Mouse (Mus musculus) heart, embryonic 14.5 days (tissue): ENCODE measurements at regions not wholly inside any gene's neighbourhood (a gene's known extent, or its start where the extent isn't known, plus 50 kb on each side); places are given as distances from the start of the nearest gene placed in this dataset.

Source experiments
- ATAC-seq: fragments of 200-750 bp; cut with Nextera tagmentation; 2 replicates; pipeline ENCODE4 v1.8.0; 2017; ENCODE audit warnings: low read depth, moderate TSS enrichment; ENCODE audit not compliant: insufficient number of reproducible peaks, insufficient read depth, low FRiP score
- H3K27ac ChIP-seq, 2 experiments: fragments of 200-500 bp in 1 of 2; fragments of 300-500 bp in 1 of 2; sonication (generic) in 1 of 2; replicated peaks in 1 of 2; 2 replicates each; pipeline ENCODE4 v1.5.1; 2012 to 2014; ENCODE audit warnings: low read depth in 2 of 2, low read length in 2 of 2, control low read depth in 1 of 2, mild to moderate bottlenecking in 1 of 2, mixed read lengths in 1 of 2; ENCODE audit not compliant: control insufficient read depth in 1 of 2, insufficient read depth in 1 of 2
- H3K27me3 ChIP-seq: fragments of 300-500 bp; sonication (generic); 2 replicates; pipeline ENCODE4 v1.6.1; 2014; ENCODE audit warnings: mild to moderate bottlenecking, low read length, control low read depth; ENCODE audit not compliant: control insufficient read depth, insufficient read depth
- H3K36me3 ChIP-seq: fragments of 300-500 bp; sonication (generic); 2 replicates; pipeline ENCODE4 v1.6.1; 2014; ENCODE audit warnings: mild to moderate bottlenecking, control low read depth, low read length, mixed read lengths; ENCODE audit not compliant: control insufficient read depth, insufficient read depth
- H3K4me1 ChIP-seq, 2 experiments: fragments of 200-500 bp in 1 of 2; fragments of 300-500 bp in 1 of 2; sonication (generic) in 1 of 2; 2 replicates each; pipeline ENCODE4 v1.6.1; 2012 to 2014; ENCODE audit warnings: low read length in 2 of 2, control low read depth in 1 of 2, mixed read lengths in 1 of 2; ENCODE audit not compliant: control insufficient read depth in 2 of 2, insufficient read depth in 2 of 2
- H3K4me2 ChIP-seq: fragments of 300-500 bp; sonication (generic); 2 replicates; pipeline ENCODE4 v1.6.1; 2014; ENCODE audit warnings: mild to moderate bottlenecking, low read length
- H3K4me3 ChIP-seq, 2 experiments: fragments of 200-500 bp in 1 of 2; fragments of 300-500 bp in 1 of 2; sonication (generic) in 1 of 2; 2 replicates each; pipeline ENCODE4 v1.5.1; 2012 to 2014; ENCODE audit warnings: low read length in 2 of 2, mild to moderate bottlenecking in 2 of 2, control low read depth in 1 of 2, low read depth in 1 of 2, moderate library complexity in 1 of 2; ENCODE audit not compliant: control insufficient read depth in 1 of 2, insufficient read depth in 1 of 2
- H3K9ac ChIP-seq: fragments of 300-500 bp; sonication (generic); 2 replicates; pipeline ENCODE4 v1.6.1; 2014; ENCODE audit warnings: mild to moderate bottlenecking, low read length
- H3K9me3 ChIP-seq: fragments of 300-500 bp; sonication (generic); 2 replicates; pipeline ENCODE4 v1.6.1; 2016; ENCODE audit warnings: low read length, control low read depth; ENCODE audit not compliant: control insufficient read depth
- WGBS: fragments of 180-500 bp; shearing (Covaris S2); extraction: QIAGEN DNeasy Blood & Tissue Kit; methylation state at CpG from one replicate; pipeline ENCODE4 v1.1.7; 2014; 5-methylcytosine and 5-hydroxymethylcytosine counted together

DNA sequence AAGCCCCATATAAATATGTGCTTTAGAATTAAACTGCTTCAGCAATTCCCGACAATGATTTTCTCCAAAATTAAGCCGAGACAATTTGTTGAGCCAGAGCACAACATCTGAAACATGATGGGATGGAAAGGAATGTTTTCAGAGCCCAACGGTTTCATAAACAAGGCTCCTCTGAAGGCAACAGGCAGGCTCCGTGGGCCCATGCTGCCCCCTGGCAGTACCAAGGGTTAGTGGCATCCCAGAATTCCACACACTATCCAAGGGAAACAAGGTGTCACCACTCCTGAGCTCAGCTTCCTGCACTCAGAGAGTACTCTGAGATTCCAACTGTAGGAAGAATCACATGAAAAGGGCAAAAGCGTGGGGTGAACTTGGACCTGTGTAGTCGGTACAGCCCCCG is 57.5 kb upstream of the Ptprt start:
- H3K27ac ChIP-seq, result no peak overlapping the region
- 70% methylated on average over 7 of the region's 7 CpGs for WGBS
- H3K36me3 ChIP-seq, result no peaks in the 10 kb centered on the region
- ATAC-seq, result no peak
- no peaks in the 10 kb centered on the region for H3K4me1 ChIP-seq
- H3K4me2 ChIP-seq, result no peak overlapping the region
- H3K4me3 ChIP-seq, result no peak overlapping the region
- no peaks in the 10 kb centered on the region for H3K27me3 ChIP-seq
- no peaks in the 10 kb centered on the region for H3K9me3 ChIP-seq
- no peak overlapping the region for H3K9ac ChIP-seq

DNA sequence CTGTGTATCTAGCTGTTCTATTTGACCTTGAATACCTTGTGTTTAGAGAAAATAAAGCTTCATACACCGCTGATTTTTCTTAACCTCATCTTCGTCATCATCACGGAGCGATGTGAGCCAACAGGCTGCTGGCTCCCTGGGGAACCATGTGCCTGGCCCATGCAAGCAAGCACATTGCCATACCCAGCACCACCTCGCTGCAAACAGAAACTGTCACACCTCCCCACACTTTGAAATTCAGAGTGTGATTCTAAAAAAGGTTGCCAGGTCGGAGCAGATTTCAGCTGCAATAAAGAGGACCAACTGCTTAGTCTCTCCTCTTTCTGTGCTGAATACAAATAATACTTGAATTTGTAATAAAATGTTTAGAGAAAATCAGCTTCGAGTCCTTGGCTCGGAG is 54.0 kb upstream of the Ptprt start:
- ATAC-seq, result no peak
- Histone ChIP-seq H3K27me3 (no peaks in the 10 kb centered on the region), H3K9me3 (no peaks in the 10 kb centered on the region), H3K36me3 (no peaks in the 10 kb centered on the region), H3K9ac (no peak overlapping the region), H3K4me1 (no peaks in the 10 kb centered on the region), H3K4me2 (no peak overlapping the region), H3K27ac (no peak overlapping the region), H3K4me3 (no peak overlapping the region)
- WGBS, result 73% methylated on average over 8 of the region's 8 CpGs

DNA sequence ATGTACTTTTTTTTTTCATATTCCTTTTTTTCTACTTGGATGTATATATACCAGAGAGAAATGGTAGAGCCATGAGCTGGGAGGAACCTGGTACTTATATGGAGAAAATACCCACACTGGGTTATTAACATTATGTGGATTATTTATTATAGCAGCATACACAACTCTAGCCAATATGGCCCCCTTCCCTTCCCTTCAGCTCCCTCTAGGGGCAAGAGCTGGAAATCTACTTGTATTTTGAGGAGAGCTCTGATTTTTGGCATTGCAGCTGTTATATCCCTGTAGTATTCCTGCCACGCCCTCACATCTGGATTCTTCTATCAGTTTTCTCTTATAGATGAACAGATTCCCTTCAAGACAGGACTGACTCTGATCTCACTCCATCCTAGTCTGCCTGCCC is 52.0 kb upstream of the Ptprt start:
- H3K27me3 ChIP-seq, result no peaks in the 10 kb centered on the region
- H3K4me2 ChIP-seq, result no peak overlapping the region
- H3K9me3 ChIP-seq, result no peaks in the 10 kb centered on the region
- H3K27ac ChIP-seq, result no peak overlapping the region
- no peaks in the 10 kb centered on the region for H3K36me3 ChIP-seq
- no peak for ATAC-seq
- 76% methylated on average over 1 of the region's 1 CpGs for WGBS
- H3K4me1 ChIP-seq, result no peaks in the 10 kb centered on the region
- no peak overlapping the region for H3K9ac ChIP-seq
- H3K4me3 ChIP-seq, result no peak overlapping the region

DNA sequence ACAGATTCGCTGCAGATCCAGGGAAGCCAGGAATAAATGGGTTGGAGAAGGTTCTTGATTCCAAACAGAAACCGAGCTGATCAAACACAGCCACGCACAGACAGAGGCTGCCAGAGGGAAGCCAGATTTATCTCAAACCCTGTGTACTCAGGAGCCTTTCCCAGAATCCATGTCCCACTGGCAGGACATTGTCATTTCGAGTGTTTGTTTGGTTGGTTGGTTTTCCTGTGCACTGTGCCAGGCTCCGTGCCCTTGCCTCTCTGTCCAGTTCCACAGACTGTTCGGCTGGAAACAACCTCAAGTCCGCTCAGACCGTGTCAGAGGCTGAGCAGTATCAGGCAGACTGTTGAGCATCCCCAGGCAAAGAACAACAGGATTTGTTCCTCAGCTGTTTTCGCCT is 51.4 kb upstream of the Ptprt start:
- Histone ChIP-seq H3K27me3 (no peaks in the 10 kb centered on the region), H3K9me3 (no peaks in the 10 kb centered on the region), H3K4me2 (no peak overlapping the region), H3K4me3 (no peak overlapping the region), H3K9ac (no peak overlapping the region), H3K27ac (no peak overlapping the region), H3K4me1 (no peaks in the 10 kb centered on the region), H3K36me3 (no peaks in the 10 kb centered on the region)
- ATAC-seq, result no peak
- WGBS, result 83% methylated on average over 9 of the region's 9 CpGs
